14 mouse cellular contexts compared by ENCODE assay signal in genomic region chr17:10399706-10400105, GRCm38 (mm10).
DNase-seq lines count a peak whose midpoint lies in the region; ATAC-seq lines count a peak whose summit lies in the region.
"Had no signal": no experiment of that assay in that cellular context is flagged by ENCODE, and none has a peak within 500 bp of the region (broad histone marks: within the 10 kb centered on the region; RNA-seq: fewer than 3 reads in every experiment).

No protein-coding gene starts in this region.

- H3K9ac ChIP-seq in heart, embryonic 15.5 days = no peak overlapping the region
- no peak overlapping the region for H3K9ac ChIP-seq in midbrain, embryonic 11.5 days (ENCODE audit: low read length)
- no peak overlapping the region for H3K9ac ChIP-seq in midbrain, embryonic 13.5 days (replicated peaks)
- H3K9ac ChIP-seq in hindbrain, embryonic 15.5 days = no peak overlapping the region
- H3K9ac ChIP-seq in neural tube, embryonic 15.5 days (replicated peaks) = no peak overlapping the region

- 54% methylated on average over 10 of the region's 10 CpGs for WGBS in heart, embryonic 15.5 days
- 69% methylated on average over 10 of the region's 10 CpGs for WGBS in midbrain, embryonic 11.5 days
- WGBS in midbrain, embryonic 13.5 days = 72% methylated on average over 10 of the region's 10 CpGs
- WGBS in hindbrain, embryonic 15.5 days = 63% methylated on average over 10 of the region's 10 CpGs
- WGBS in neural tube, embryonic 15.5 days = 69% methylated on average over 10 of the region's 10 CpGs

- H3K4me2 ChIP-seq in heart, embryonic 15.5 days = no peak overlapping the region
- no peak overlapping the region for H3K4me2 ChIP-seq in midbrain, embryonic 11.5 days
- no peak overlapping the region for H3K4me2 ChIP-seq in midbrain, embryonic 13.5 days (replicated peaks)
- no peak overlapping the region for H3K4me2 ChIP-seq in hindbrain, embryonic 15.5 days
- no peak overlapping the region for H3K4me2 ChIP-seq in neural tube, embryonic 15.5 days

- H3K27ac ChIP-seq in heart, embryonic 15.5 days = peak overlapping the region; percentile 58
- no peak overlapping the region for H3K27ac ChIP-seq in midbrain, embryonic 11.5 days (ENCODE audit: low read depth, low read length)
- H3K27ac ChIP-seq in midbrain, embryonic 13.5 days = no peak overlapping the region
- peak overlapping the region; percentile 43 for H3K27ac ChIP-seq in hindbrain, embryonic 15.5 days (replicated peaks)
- H3K27ac ChIP-seq in neural tube, embryonic 15.5 days (replicated peaks) = peak overlapping the region; percentile 76

- ATAC-seq in heart, embryonic 15.5 days (replicated peaks; ENCODE audit: insufficient number of reproducible peaks, insufficient read depth, low FRiP score, low read depth) = no peak
- ATAC-seq in midbrain, embryonic 11.5 days (ENCODE audit: low FRiP score) = no peak
- no peak for ATAC-seq in midbrain, embryonic 13.5 days
- ATAC-seq in hindbrain, embryonic 15.5 days (ENCODE audit: low FRiP score, low read depth) = no peak
- no peak for ATAC-seq in neural tube, embryonic 15.5 days (ENCODE audit: low FRiP score)
- no peak for ATAC-seq in inflammation-experienced regulatory T-cells, adult 6 months

- DNase-seq in heart, postnatal 36 days = no peak
- peak; percentile 86 for DNase-seq in midbrain, embryonic 11.5 days (ENCODE audit: low spot score, missing footprints)
- no peak for DNase-seq in urinary bladder, postnatal 14 days (ENCODE audit: low spot score)
- DNase-seq: cerebellum, postnatal 25 days; gastrocnemius, postnatal 36 days; layer of hippocampus, postnatal 36 days; lung, adult 18-20 months; right cerebral cortex, postnatal 4 days had no signal

- H3K9me3 ChIP-seq in heart, embryonic 15.5 days (replicated peaks) = no peaks in the 10 kb centered on the region
- H3K9me3 ChIP-seq in midbrain, embryonic 11.5 days (ENCODE audit: control insufficient read depth, low read length) = no peaks in the 10 kb centered on the region
- no peaks in the 10 kb centered on the region for H3K9me3 ChIP-seq in midbrain, embryonic 13.5 days
- no peaks in the 10 kb centered on the region for H3K9me3 ChIP-seq in hindbrain, embryonic 15.5 days
- no peaks in the 10 kb centered on the region for H3K9me3 ChIP-seq in neural tube, embryonic 15.5 days (replicated peaks)

- H3K4me1 ChIP-seq in heart, embryonic 15.5 days (replicated peaks) = peaks cover 59% of the 10 kb centered on the region
- peaks cover 8% of the 10 kb centered on the region for H3K4me1 ChIP-seq in midbrain, embryonic 11.5 days (ENCODE audit: control insufficient read depth, insufficient read depth, low read length)
- H3K4me1 ChIP-seq in midbrain, embryonic 13.5 days (replicated peaks) = peaks cover 27% of the 10 kb centered on the region
- H3K4me1 ChIP-seq in hindbrain, embryonic 15.5 days (replicated peaks) = peaks cover 22% of the 10 kb centered on the region
- H3K4me1 ChIP-seq in neural tube, embryonic 15.5 days = peaks cover 42% of the 10 kb centered on the region

- no peak overlapping the region for H3K4me3 ChIP-seq in heart, embryonic 15.5 days
- no peak overlapping the region for H3K4me3 ChIP-seq in midbrain, embryonic 11.5 days (ENCODE audit: low read depth, low read length)
- no peak overlapping the region for H3K4me3 ChIP-seq in midbrain, embryonic 13.5 days (replicated peaks)
- H3K4me3 ChIP-seq in hindbrain, embryonic 15.5 days = no peak overlapping the region
- H3K4me3 ChIP-seq in neural tube, embryonic 15.5 days (replicated peaks) = no peak overlapping the region
- H3K4me3 ChIP-seq: erythroblast, embryonic 14.5 days had no signal

- no peaks in the 10 kb centered on the region for H3K36me3 ChIP-seq in heart, embryonic 15.5 days
- H3K36me3 ChIP-seq in midbrain, embryonic 11.5 days (ENCODE audit: control insufficient read depth, insufficient read depth, low read length) = no peaks in the 10 kb centered on the region
- H3K36me3 ChIP-seq in midbrain, embryonic 13.5 days = no peaks in the 10 kb centered on the region
- H3K36me3 ChIP-seq in hindbrain, embryonic 15.5 days = no peaks in the 10 kb centered on the region
- H3K36me3 ChIP-seq in neural tube, embryonic 15.5 days = no peaks in the 10 kb centered on the region

- intact Hi-C loops in heart, postnatal 36 days (cut with DNase I) = no loop called here

- H3K27me3 ChIP-seq in heart, embryonic 15.5 days = no peaks in the 10 kb centered on the region
- no peaks in the 10 kb centered on the region for H3K27me3 ChIP-seq in midbrain, embryonic 11.5 days (ENCODE audit: control insufficient read depth, insufficient read depth, low read length)
- no peaks in the 10 kb centered on the region for H3K27me3 ChIP-seq in midbrain, embryonic 13.5 days
- no peaks in the 10 kb centered on the region for H3K27me3 ChIP-seq in hindbrain, embryonic 15.5 days
- 0 out of 2 replicates have a peak, but pooled peaks cover 3% of the 10 kb centered on the region for H3K27me3 ChIP-seq in neural tube, embryonic 15.5 days (replicated peaks)

Comparison
In these comparisons a context has a peak if more than half of its experiments do, and no peak if none do; other contexts are left out.
1. H3K27ac ChIP-seq: peak in heart, embryonic 15.5 days (single experiment), hindbrain, embryonic 15.5 days (single experiment) and neural tube, embryonic 15.5 days (single experiment); none in midbrain, embryonic 11.5 days (single experiment) and midbrain, embryonic 13.5 days (single experiment).